30 mouse cellular contexts compared by ENCODE assay signal in the genomic region with DNA sequence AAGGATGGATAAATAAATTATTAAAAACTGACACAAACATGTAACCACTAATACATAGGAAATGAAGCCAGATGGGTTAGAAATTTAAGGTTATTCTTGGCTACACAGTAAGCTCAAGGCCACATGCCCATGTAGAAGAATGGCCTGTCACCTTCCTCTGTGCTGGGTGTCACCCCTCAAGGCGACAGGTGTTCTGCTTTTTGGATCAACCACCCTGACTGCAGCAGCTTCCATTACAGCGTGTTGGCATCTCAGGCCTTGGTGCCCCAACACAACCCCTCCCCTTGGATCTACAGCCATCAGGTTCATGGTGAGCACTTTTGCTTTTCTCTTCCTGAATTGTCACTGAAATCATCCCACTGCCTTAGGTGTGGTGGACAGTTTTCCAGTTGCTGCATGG. TPM values are rescaled to one million over a fixed set of nuclear protein-coding genes. Genes with fewer than 3 reads are reported as not detected.
DNase-seq lines count a peak whose midpoint lies in the region; ATAC-seq and TF ChIP-seq lines count a peak whose summit lies in the region.
"Had no signal": no experiment of that assay in that cellular context is flagged by ENCODE, and none has a peak within 500 bp of the region (broad histone marks: within the 10 kb centered on the region; RNA-seq: fewer than 3 reads in every experiment).

No protein-coding gene starts in this region.

- no peak for TF ChIP-seq CTCF in intestine, postnatal 0 days (IDR thresholded peaks at IDR 0.05; ENCODE audit: low read depth)
- TF ChIP-seq CTCF in midbrain, postnatal 0 days (IDR thresholded peaks at IDR 0.05): no peak

- H3K9ac ChIP-seq in intestine, embryonic 15.5 days: no peak overlapping the region
- H3K9ac ChIP-seq in intestine, postnatal 0 days (ENCODE audit: low read depth, low read length): no peak overlapping the region
- H3K9ac ChIP-seq in midbrain, embryonic 15.5 days: no peak overlapping the region
- H3K9ac ChIP-seq in midbrain, postnatal 0 days (replicated peaks; ENCODE audit: low read length, poor library complexity, severe bottlenecking): no peak overlapping the region
- H3K9ac ChIP-seq in liver, embryonic 15.5 days: no peak overlapping the region
- H3K9ac ChIP-seq: limb, embryonic 15.5 days; lung, embryonic 15.5 days had no signal

- peaks cover 43% of the 10 kb centered on the region for H3K4me1 ChIP-seq in intestine, embryonic 15.5 days (replicated peaks)
- H3K4me1 ChIP-seq in intestine, postnatal 0 days (replicated peaks; ENCODE audit: control insufficient read depth, insufficient read depth, low read length): 0 out of 2 replicates have a peak, but pooled peaks cover 4% of the 10 kb centered on the region
- H3K4me1 ChIP-seq in midbrain, embryonic 15.5 days: peaks cover 63% of the 10 kb centered on the region
- H3K4me1 ChIP-seq in midbrain, postnatal 0 days (ENCODE audit: insufficient read depth, low read length): peaks cover 12% of the 10 kb centered on the region
- H3K4me1 ChIP-seq in liver, embryonic 15.5 days (replicated peaks): peaks cover 50% of the 10 kb centered on the region

- no peaks in the 10 kb centered on the region for H3K27me3 ChIP-seq in intestine, embryonic 15.5 days (replicated peaks)
- no peaks in the 10 kb centered on the region for H3K27me3 ChIP-seq in intestine, postnatal 0 days (replicated peaks; ENCODE audit: control insufficient read depth, insufficient read depth, low read length)
- H3K27me3 ChIP-seq in midbrain, embryonic 15.5 days (replicated peaks): no peaks in the 10 kb centered on the region
- H3K27me3 ChIP-seq in midbrain, postnatal 0 days (ENCODE audit: insufficient read depth, low read length): no peaks in the 10 kb centered on the region
- H3K27me3 ChIP-seq in liver, embryonic 15.5 days: no peaks in the 10 kb centered on the region
- H3K27me3 ChIP-seq: limb, embryonic 15.5 days; lung, embryonic 15.5 days had no signal

- H3K4me2 ChIP-seq in intestine, embryonic 15.5 days (replicated peaks): 0 out of 2 replicates have a peak overlapping the region, but pooled peaks have one; percentile 3
- no peak overlapping the region for H3K4me2 ChIP-seq in intestine, postnatal 0 days (replicated peaks; ENCODE audit: low read depth)
- H3K4me2 ChIP-seq in midbrain, embryonic 15.5 days: 0 out of 2 replicates have a peak overlapping the region, but pooled peaks have one; percentile 12
- H3K4me2 ChIP-seq in midbrain, postnatal 0 days (ENCODE audit: low read depth, low read length, poor library complexity, severe bottlenecking): no peak overlapping the region
- H3K4me2 ChIP-seq in liver, embryonic 15.5 days: no peak overlapping the region
- H3K4me2 ChIP-seq: limb, embryonic 15.5 days; lung, embryonic 15.5 days; midbrain, embryonic 11.5 days had no signal

- ATAC-seq in intestine, embryonic 15.5 days: no peak
- no peak for ATAC-seq in intestine, postnatal 0 days
- no peak for ATAC-seq in midbrain, embryonic 15.5 days (replicated peaks)
- ATAC-seq in midbrain, postnatal 0 days (ENCODE audit: low FRiP score): no peak
- no peak for ATAC-seq in liver, embryonic 15.5 days (ENCODE audit: insufficient read depth)
- ATAC-seq: activated CD4-positive, CD25-positive, alpha-beta regulatory T cell, adult 4 months; forebrain, embryonic 14.5 days; inflammation-experienced regulatory T-cells, adult 6 months had no signal

- H3K27ac ChIP-seq in intestine, embryonic 15.5 days: no peak overlapping the region
- H3K27ac ChIP-seq in intestine, postnatal 0 days (ENCODE audit: low read depth, low read length): no peak overlapping the region
- H3K27ac ChIP-seq in midbrain, embryonic 15.5 days: no peak overlapping the region
- no peak overlapping the region for H3K27ac ChIP-seq in midbrain, postnatal 0 days (ENCODE audit: low read depth, low read length)
- H3K27ac ChIP-seq in liver, embryonic 15.5 days (replicated peaks): 0 out of 2 replicates have a peak overlapping the region, but pooled peaks have one; percentile 1
- H3K27ac ChIP-seq: gastrocnemius, adult 2 months; left cerebral cortex, adult 2 months; limb, embryonic 15.5 days; lung, embryonic 15.5 days had no signal

- H3K4me3 ChIP-seq in intestine, embryonic 15.5 days (replicated peaks): no peak overlapping the region
- no peak overlapping the region for H3K4me3 ChIP-seq in intestine, postnatal 0 days (ENCODE audit: low read depth, low read length)
- H3K4me3 ChIP-seq in midbrain, embryonic 15.5 days: no peak overlapping the region
- H3K4me3 ChIP-seq in midbrain, postnatal 0 days (ENCODE audit: low read depth, low read length): no peak overlapping the region
- H3K4me3 ChIP-seq in liver, embryonic 15.5 days (replicated peaks): no peak overlapping the region
- H3K4me3 ChIP-seq: gastrocnemius, adult 2 months; limb, embryonic 15.5 days; lung, embryonic 15.5 days had no signal

- 90% methylated on average over 2 of the region's 2 CpGs for WGBS in intestine, embryonic 15.5 days
- WGBS in intestine, postnatal 0 days: 91% methylated on average over 2 of the region's 2 CpGs
- 96% methylated on average over 2 of the region's 2 CpGs for WGBS in midbrain, embryonic 15.5 days
- 89% methylated on average over 2 of the region's 2 CpGs for WGBS in midbrain, postnatal 0 days
- 66% methylated on average over 2 of the region's 2 CpGs for WGBS in liver, embryonic 15.5 days (ENCODE audit: insufficient replicate concordance)

- H3K36me3 ChIP-seq in intestine, embryonic 15.5 days: peaks cover 6% of the 10 kb centered on the region
- peaks cover 9% of the 10 kb centered on the region; the same call in 1 of the 2 replicates for H3K36me3 ChIP-seq in intestine, postnatal 0 days (ENCODE audit: control insufficient read depth, insufficient read depth)
- peaks cover 6% of the 10 kb centered on the region; the same call in 1 of the 2 replicates for H3K36me3 ChIP-seq in midbrain, embryonic 15.5 days (replicated peaks)
- H3K36me3 ChIP-seq in midbrain, postnatal 0 days (ENCODE audit: insufficient read depth, low read length): 0 out of 2 replicates have a peak, but pooled peaks cover 8% of the 10 kb centered on the region
- peaks cover 6% of the 10 kb centered on the region; the same call in 1 of the 2 replicates for H3K36me3 ChIP-seq in liver, embryonic 15.5 days (replicated peaks)

- H3K9me3 ChIP-seq in intestine, embryonic 15.5 days: no peaks in the 10 kb centered on the region
- no peaks in the 10 kb centered on the region for H3K9me3 ChIP-seq in intestine, postnatal 0 days (ENCODE audit: control insufficient read depth)
- no peaks in the 10 kb centered on the region for H3K9me3 ChIP-seq in midbrain, embryonic 15.5 days
- H3K9me3 ChIP-seq in midbrain, postnatal 0 days (ENCODE audit: low read length): no peaks in the 10 kb centered on the region
- H3K9me3 ChIP-seq in liver, embryonic 15.5 days (replicated peaks): no peaks in the 10 kb centered on the region
- H3K9me3 ChIP-seq: limb, embryonic 15.5 days; lung, embryonic 15.5 days had no signal

- DNase-seq in midbrain, postnatal 0 days (ENCODE audit: low spot score): no peak
- DNase-seq in urinary bladder, postnatal 4 days (ENCODE audit: low spot score in 2 of 2): no peak
- DNase-seq in ovary, postnatal 36 days (ENCODE audit: low spot score): no peak
- DNase-seq: cerebellum, adult 9-10 months; gastrocnemius, adult 2 months; kidney, adult 8-10 months; left cerebral cortex, postnatal 4 days; right cerebral cortex, postnatal 4 days; thymus, postnatal 14 days had no signal

RNA-seq across cellular contexts. Expression of a gene that starts 9.7 kb away (rescaled TPM):
- polyA plus RNA-seq in intestine, embryonic 15.5 days (2015; fragmentation: Nextera tagmentation; extraction: Ambion mirVana): 70.2 and 78.9 TPM in 2 replicates
- polyA plus RNA-seq in intestine, postnatal 0 days (2015; fragmentation: Nextera tagmentation; extraction: Ambion mirVana): 30.4 and 31.2 TPM in 2 replicates
- 71.6 and 73.6 TPM in 2 replicates for polyA plus RNA-seq in midbrain, embryonic 15.5 days (2015; fragmentation: Nextera tagmentation; extraction: Ambion mirVana)
- 63.4 and 66.0 TPM in 2 replicates for total RNA-seq in midbrain, postnatal 0 days (2014; rRNA removed)
- polyA plus RNA-seq in midbrain, postnatal 0 days (2015; fragmentation: Nextera tagmentation; extraction: Ambion mirVana): 74.7 and 80.4 TPM in 2 replicates
- polyA plus RNA-seq in liver, embryonic 15.5 days (2015; fragmentation: Nextera tagmentation; extraction: Ambion mirVana): 57.2 and 66.0 TPM in 2 replicates

RNA-seq across cellular contexts. Expression of a gene that starts 10.0 kb away (rescaled TPM):
- polyA plus RNA-seq in intestine, embryonic 15.5 days (2015; fragmentation: Nextera tagmentation; extraction: Ambion mirVana): 19.4 and 21.1 TPM in 2 replicates
- polyA plus RNA-seq in intestine, postnatal 0 days (2015; fragmentation: Nextera tagmentation; extraction: Ambion mirVana): 24.8 and 26.4 TPM in 2 replicates
- polyA plus RNA-seq in midbrain, embryonic 15.5 days (2015; fragmentation: Nextera tagmentation; extraction: Ambion mirVana): 6.2 and 7.1 TPM in 2 replicates
- 6.9 and 13.1 TPM in 2 replicates for total RNA-seq in midbrain, postnatal 0 days (2014; rRNA removed)
- polyA plus RNA-seq in midbrain, postnatal 0 days (2015; fragmentation: Nextera tagmentation; extraction: Ambion mirVana): 3.5 and 5.8 TPM in 2 replicates
- polyA plus RNA-seq in liver, embryonic 15.5 days (2015; fragmentation: Nextera tagmentation; extraction: Ambion mirVana): 8.8 and 9.5 TPM in 2 replicates

RNA-seq across cellular contexts. Expression of a gene that starts 34.0 kb away (rescaled TPM):
- not detected in 2 replicates for polyA plus RNA-seq in intestine, embryonic 15.5 days (2015; fragmentation: Nextera tagmentation; extraction: Ambion mirVana)
- not detected in 2 replicates for polyA plus RNA-seq in intestine, postnatal 0 days (2015; fragmentation: Nextera tagmentation; extraction: Ambion mirVana)
- polyA plus RNA-seq in midbrain, embryonic 15.5 days (2015; fragmentation: Nextera tagmentation; extraction: Ambion mirVana): not detected in 2 replicates
- total RNA-seq in midbrain, postnatal 0 days (2014; rRNA removed): not detected in 2 replicates
- polyA plus RNA-seq in midbrain, postnatal 0 days (2015; fragmentation: Nextera tagmentation; extraction: Ambion mirVana): not detected in 2 replicates
- polyA plus RNA-seq in liver, embryonic 15.5 days (2015; fragmentation: Nextera tagmentation; extraction: Ambion mirVana): not detected in 2 replicates
- total RNA-seq: adrenal gland, postnatal 36 days; gastrocnemius, adult 2 months; gastrocnemius, postnatal 4 days; heart, adult 8-10 months; heart, postnatal 25 days; layer of hippocampus, postnatal 10 days; left cerebral cortex, adult 2 months; left cerebral cortex, postnatal 4 days had no signal
- polyA plus RNA-seq: C2C12; embryonic facial prominence, embryonic 14.5 days; forebrain, embryonic 14.5 days; frontal cortex, adult 2 months; heart, embryonic 14.5 days; inflammation-experienced regulatory T-cells, adult 6 months; limb, embryonic 15.5 days; lung, embryonic 15.5 days; midbrain, embryonic 11.5 days; stomach, embryonic 14.5 days had no signal

RNA-seq across cellular contexts. Expression of a gene that starts 48.3 kb away (rescaled TPM):
- 1.2 and 1.3 TPM in 2 replicates for polyA plus RNA-seq in intestine, embryonic 15.5 days (2015; fragmentation: Nextera tagmentation; extraction: Ambion mirVana)
- 1.0 and 1.5 TPM in 2 replicates for polyA plus RNA-seq in intestine, postnatal 0 days (2015; fragmentation: Nextera tagmentation; extraction: Ambion mirVana)
- 9.8 and 10.0 TPM in 2 replicates for polyA plus RNA-seq in midbrain, embryonic 15.5 days (2015; fragmentation: Nextera tagmentation; extraction: Ambion mirVana)
- total RNA-seq in midbrain, postnatal 0 days (2014; rRNA removed): 8.0 and 10.1 TPM in 2 replicates
- polyA plus RNA-seq in midbrain, postnatal 0 days (2015; fragmentation: Nextera tagmentation; extraction: Ambion mirVana): 11.6 and 12.4 TPM in 2 replicates
- 0.48 and 0.52 TPM in 2 replicates for polyA plus RNA-seq in liver, embryonic 15.5 days (2015; fragmentation: Nextera tagmentation; extraction: Ambion mirVana)

Comparison
In these comparisons a context has a peak if more than half of its experiments do, and no peak if none do; other contexts are left out.
1. H3K4me2 ChIP-seq: peak in intestine, embryonic 15.5 days (single experiment) and midbrain, embryonic 15.5 days (single experiment); none in intestine, postnatal 0 days (single experiment), midbrain, postnatal 0 days (single experiment) and liver, embryonic 15.5 days (single experiment).